Comparison of ENCODE assay signal across 8 mouse cellular contexts in genomic region chr3:52103531-52104181, GRCm38 (mm10). TPM values are rescaled to one million over a fixed set of nuclear protein-coding genes. Genes with fewer than 3 reads are reported as not detected.
DNase-seq lines count a peak whose midpoint lies in the region; ATAC-seq and TF ChIP-seq lines count a peak whose summit lies in the region.

No protein-coding gene starts in this region.

- H3K79me3 ChIP-seq in C2C12 (ENCODE audit: low read depth), result peaks cover 9% of the 10 kb centered on the region

- TF ChIP-seq CTCF in C2C12 (IDR thresholded peaks at IDR 0.05; ENCODE audit: control insufficient read depth, insufficient read depth, insufficient read length), result no peak

- H3K4me1 ChIP-seq in forebrain, embryonic 10.5 days, result peaks cover 35% of the 10 kb centered on the region
- H3K4me1 ChIP-seq in heart, embryonic 15.5 days (replicated peaks), result 0 out of 2 replicates have a peak, but pooled peaks cover 3% of the 10 kb centered on the region
- H3K4me1 ChIP-seq in liver, embryonic 13.5 days (replicated peaks), result peaks cover 40% of the 10 kb centered on the region
- peaks cover 14% of the 10 kb centered on the region for H3K4me1 ChIP-seq in neural tube, embryonic 12.5 days

- H3K36me3 ChIP-seq in C2C12 (ENCODE audit: control insufficient read depth, insufficient read depth), result no peaks in the 10 kb centered on the region
- H3K36me3 ChIP-seq in forebrain, embryonic 10.5 days (replicated peaks), result peaks cover 4% of the 10 kb centered on the region
- no peaks in the 10 kb centered on the region for H3K36me3 ChIP-seq in heart, embryonic 15.5 days
- H3K36me3 ChIP-seq in liver, embryonic 13.5 days, result no peaks in the 10 kb centered on the region
- H3K36me3 ChIP-seq in neural tube, embryonic 12.5 days, result no peaks in the 10 kb centered on the region

- peak overlapping the region; percentile 89 for H3K9ac ChIP-seq in heart, embryonic 15.5 days
- H3K9ac ChIP-seq in liver, embryonic 13.5 days, result peak overlapping the region; percentile 79
- peak overlapping the region; percentile 95 for H3K9ac ChIP-seq in neural tube, embryonic 12.5 days

- DNase-seq in adrenal gland, postnatal 4 days (ENCODE audit: low spot score in 2 of 2), result peak; percentile 16 to 18
- DNase-seq in forebrain, embryonic 10.5 days (ENCODE audit: extremely low spot score, low spot score), result peak; percentile 59
- peak; percentile 75 for DNase-seq in kidney, postnatal 10 days
- peak; percentile 51 for DNase-seq in liver, embryonic 13.5 days
- DNase-seq in testis, postnatal 10 days (ENCODE audit: low spot score), result peak; percentile 69

- H3K27me3 ChIP-seq in C2C12 (ENCODE audit: control insufficient read depth, insufficient read depth, insufficient read length), result no peaks in the 10 kb centered on the region
- H3K27me3 ChIP-seq in forebrain, embryonic 10.5 days (ENCODE audit: poor library complexity, severe bottlenecking), result no peaks in the 10 kb centered on the region
- no peaks in the 10 kb centered on the region for H3K27me3 ChIP-seq in heart, embryonic 15.5 days
- H3K27me3 ChIP-seq in liver, embryonic 13.5 days, result no peaks in the 10 kb centered on the region
- H3K27me3 ChIP-seq in neural tube, embryonic 12.5 days (replicated peaks), result no peaks in the 10 kb centered on the region

- H3K4me2 ChIP-seq in heart, embryonic 15.5 days, result peak overlapping the region; percentile 98
- H3K4me2 ChIP-seq in liver, embryonic 13.5 days, result peak overlapping the region; percentile 96
- peak overlapping the region; percentile 78 for H3K4me2 ChIP-seq in neural tube, embryonic 12.5 days (replicated peaks)

- H3K79me2 ChIP-seq in C2C12 (ENCODE audit: control insufficient read depth, insufficient read depth), result peaks cover 35% of the 10 kb centered on the region

- no peaks in the 10 kb centered on the region for H3K9me3 ChIP-seq in forebrain, embryonic 10.5 days
- H3K9me3 ChIP-seq in heart, embryonic 15.5 days (replicated peaks), result no peaks in the 10 kb centered on the region
- no peaks in the 10 kb centered on the region for H3K9me3 ChIP-seq in liver, embryonic 13.5 days (replicated peaks)
- no peaks in the 10 kb centered on the region for H3K9me3 ChIP-seq in neural tube, embryonic 12.5 days

- peak overlapping the region; percentile 75 for H3ac ChIP-seq in C2C12 (ENCODE audit: control insufficient read depth, insufficient read length, low read depth)

- no peak for ATAC-seq in heart, embryonic 15.5 days (replicated peaks; ENCODE audit: insufficient number of reproducible peaks, insufficient read depth, low FRiP score, low read depth)
- no peak for ATAC-seq in liver, embryonic 13.5 days (ENCODE audit: low read depth)
- ATAC-seq in neural tube, embryonic 12.5 days (ENCODE audit: low FRiP score, low read depth), result no peak

- H3K27ac ChIP-seq in forebrain, embryonic 10.5 days, result peak overlapping the region; percentile 98
- H3K27ac ChIP-seq in heart, embryonic 15.5 days, result peak overlapping the region; percentile 100
- H3K27ac ChIP-seq in liver, embryonic 13.5 days, result peak overlapping the region; percentile 86
- peak overlapping the region; percentile 99 for H3K27ac ChIP-seq in neural tube, embryonic 12.5 days

- peak overlapping the region; percentile 64 for H3K4me3 ChIP-seq in C2C12 (ENCODE audit: insufficient read depth, poor library complexity, severe bottlenecking)
- H3K4me3 ChIP-seq in forebrain, embryonic 10.5 days, result peak overlapping the region; percentile 94
- H3K4me3 ChIP-seq in heart, embryonic 15.5 days, result peak overlapping the region; percentile 79
- H3K4me3 ChIP-seq in liver, embryonic 13.5 days (replicated peaks), result peak overlapping the region; percentile 73
- H3K4me3 ChIP-seq in neural tube, embryonic 12.5 days, result peak overlapping the region; percentile 89

- WGBS in forebrain, embryonic 10.5 days, result under 1% methylated on average over 55 of the region's 55 CpGs
- WGBS in heart, embryonic 15.5 days, result under 1% methylated on average over 55 of the region's 55 CpGs
- under 1% methylated on average over 55 of the region's 55 CpGs for WGBS in liver, embryonic 13.5 days (ENCODE audit: insufficient replicate concordance)
- under 1% methylated on average over 55 of the region's 55 CpGs for WGBS in neural tube, embryonic 12.5 days

TF ChIP-seq in C2C12, 6 proteins besides CTCF, POLR2A, EP300 and RAD21:
- no peak for TF ChIP-seq MAX (IDR thresholded peaks at IDR 0.05)
- TF ChIP-seq MYOD1 (IDR thresholded peaks at IDR 0.05; ENCODE audit: control insufficient read depth, insufficient read length, low read depth), result no peak
- no peak for TF ChIP-seq FOSL1 (IDR thresholded peaks at IDR 0.05; ENCODE audit: insufficient read depth, low read length, poor library complexity, severe bottlenecking)

RNA-seq across cellular contexts. Expression of gene Maml3, which starts 1.2 kb away (rescaled TPM):
- 2.2 TPM for polyA plus RNA-seq in C2C12 (2012; fragmentation: generic; extraction: Trizol)
- 10 to 100 TPM; 19.6 to 20.9 TPM for total RNA-seq in adrenal gland, postnatal 4 days (2021)
- 5.6 TPM in 2 replicates for polyA plus RNA-seq in forebrain, embryonic 10.5 days (2016; fragmentation: Nextera tagmentation; extraction: Ambion mirVana)
- polyA plus RNA-seq in heart, embryonic 15.5 days (2015; fragmentation: Nextera tagmentation; extraction: Ambion mirVana), result 1.9 and 2.9 TPM in 2 replicates
- polyA plus RNA-seq in liver, embryonic 13.5 days (2015; fragmentation: Nextera tagmentation; extraction: Ambion mirVana), result 0.69 and 1.1 TPM in 2 replicates
- 9.2 and 9.4 TPM in 2 replicates for polyA plus RNA-seq in neural tube, embryonic 12.5 days (2016; fragmentation: Nextera tagmentation; extraction: Ambion mirVana)

Comparison
In these comparisons a context has a peak if more than half of its experiments do, and no peak if none do; other contexts are left out.
1. DNase-seq: peak in every context shown above with its lines; median percentile 75 in kidney, postnatal 10 days; 69 in testis, postnatal 10 days; 59 in forebrain, embryonic 10.5 days; 51 in liver, embryonic 13.5 days; 17 in adrenal gland, postnatal 4 days.